Mouse (Mus musculus) kidney, adult 9 months (tissue): ENCODE data around the gene Lrrc4c.

Source experiments
- DNase-seq: peaks from one replicate; pipeline ENCODE4 v3.0.0; 2022

Lrrc4c gene

DNA sequence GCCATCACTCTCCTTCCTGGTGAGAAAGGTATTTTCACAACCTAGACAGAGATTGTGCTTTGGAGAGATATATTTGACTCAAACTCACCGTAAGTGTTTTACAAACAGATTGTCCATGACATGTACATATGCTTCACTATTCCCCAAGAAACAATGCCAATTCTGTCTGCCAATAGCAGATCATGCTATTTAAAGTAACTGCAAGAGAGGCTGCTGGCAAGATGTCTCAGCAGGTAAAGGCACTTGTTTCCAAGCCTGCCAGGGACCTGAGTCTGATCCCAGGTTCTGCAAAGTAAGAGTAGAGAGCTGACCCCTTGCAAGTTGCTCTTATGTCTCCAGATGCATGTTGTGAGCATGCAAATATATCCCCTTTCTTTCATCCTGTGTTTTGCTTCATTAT is 558.1 kb downstream of the Lrrc4c start:
- no peak for DNase-seq

DNA sequence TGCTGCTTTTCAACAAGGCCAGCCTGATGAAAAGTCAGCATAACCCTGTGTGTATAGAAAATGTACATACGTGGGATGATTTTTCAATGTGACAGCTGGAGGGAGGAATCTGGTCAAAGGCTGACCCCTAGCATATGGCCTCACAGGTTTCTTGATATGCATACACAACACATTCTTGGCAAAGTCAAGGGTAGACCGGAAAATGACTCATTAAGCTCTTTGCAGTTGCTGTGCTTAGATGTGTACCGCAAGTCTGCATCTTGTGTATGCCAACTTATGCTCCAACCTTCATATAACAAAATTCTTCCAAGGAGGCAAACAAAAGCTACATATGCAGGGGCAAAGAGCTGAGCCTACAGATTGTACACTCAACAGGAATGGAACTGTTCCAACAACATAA is 631.6 kb downstream of the Lrrc4c start:
- no peak for DNase-seq

DNA sequence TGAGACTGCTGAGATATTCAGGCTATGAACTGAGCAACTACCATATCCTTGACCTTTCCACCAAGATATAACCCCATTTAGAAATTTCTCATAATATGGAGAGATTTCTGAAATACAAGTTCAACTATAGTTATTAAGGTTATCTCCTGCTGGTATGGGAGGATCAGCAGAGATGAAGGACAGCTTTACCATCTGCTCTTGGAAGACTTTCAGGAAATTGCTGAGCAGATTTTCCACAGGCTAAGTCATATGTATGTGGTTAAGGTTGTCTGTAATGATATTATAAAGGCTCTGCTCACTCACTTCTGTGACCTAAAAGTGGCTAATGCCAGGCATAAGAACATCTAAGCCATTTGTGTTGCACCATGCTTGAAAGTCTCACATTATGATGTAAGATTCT is 681.6 kb downstream of the Lrrc4c start:
- no peak for DNase-seq

DNA sequence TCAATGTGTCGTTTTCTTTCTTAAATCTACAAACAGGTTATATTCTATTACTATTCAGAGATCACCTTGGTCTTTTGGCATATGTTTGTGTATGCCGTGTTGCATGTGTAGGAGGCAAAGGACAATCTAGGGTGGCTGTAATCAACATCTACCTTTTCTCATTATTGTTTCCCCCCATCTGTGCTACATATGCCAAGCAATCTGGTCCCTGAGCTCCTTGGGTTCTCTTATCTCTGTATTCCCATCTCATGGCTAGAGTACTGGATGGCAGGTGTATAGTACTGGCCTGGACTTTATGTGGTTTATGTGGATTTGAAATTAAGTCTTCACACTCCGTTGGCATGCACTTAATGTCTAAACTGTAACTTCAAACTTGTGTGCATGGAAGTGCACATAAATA is 700.4 kb downstream of the Lrrc4c start:
- DNase-seq = no peak

DNA sequence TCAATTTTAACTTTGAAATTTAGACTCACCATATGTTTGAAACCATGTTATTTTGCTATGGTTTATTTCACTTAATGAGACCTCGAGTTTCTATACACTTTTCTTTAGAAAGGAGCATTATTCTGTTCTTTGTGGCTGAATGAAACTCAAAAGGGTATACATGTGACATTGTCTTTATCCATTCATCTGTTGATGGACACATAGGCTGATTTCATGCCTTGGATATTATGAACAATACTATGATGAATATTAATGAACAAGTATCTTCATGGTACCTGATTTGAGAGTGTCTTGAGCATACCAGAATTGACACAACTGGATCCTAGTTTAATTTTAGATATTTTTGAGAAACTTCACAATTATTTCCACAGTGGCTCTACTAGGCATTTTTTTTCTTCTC is 709.0 kb downstream of the Lrrc4c start:
- DNase-seq = no peak

DNA sequence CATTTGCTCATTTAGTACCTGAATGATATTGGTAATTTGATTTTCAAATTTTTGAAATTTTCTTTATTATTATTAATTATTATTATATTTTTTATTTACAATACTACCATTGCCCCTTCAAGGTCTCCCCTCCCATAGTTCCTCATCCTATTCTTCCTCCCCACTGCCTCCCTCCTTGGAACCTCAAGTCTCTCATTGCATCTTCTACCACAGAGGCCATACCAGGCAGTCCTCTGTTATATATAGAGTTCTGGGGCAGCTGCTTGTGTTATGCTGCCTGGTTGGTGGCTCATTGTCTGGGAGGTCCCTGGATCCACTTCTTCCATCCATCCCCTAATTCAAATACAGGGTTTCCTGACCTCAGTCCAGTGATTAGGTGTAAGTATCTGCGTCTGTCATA is 709.6 kb downstream of the Lrrc4c start:
- DNase-seq = no peak

DNA sequence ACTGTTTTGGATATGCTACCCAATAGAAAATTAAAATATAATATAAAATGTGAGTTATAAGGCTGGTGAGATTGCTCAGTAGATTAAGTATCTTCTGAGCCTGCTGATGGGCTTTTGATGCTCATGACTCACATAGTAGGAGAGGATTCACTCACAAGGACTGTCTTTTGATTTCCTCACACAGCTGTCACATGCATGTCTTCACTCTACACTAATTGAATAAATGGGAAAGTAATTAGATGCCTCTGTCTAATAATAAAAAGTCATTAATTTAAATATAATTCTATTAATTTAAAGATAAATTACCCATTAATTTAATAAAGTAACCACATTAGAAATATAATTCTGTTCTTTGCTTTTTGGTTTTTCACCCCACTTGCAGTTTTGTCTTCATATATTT is 718.4 kb downstream of the Lrrc4c start:
- no peak for DNase-seq

DNA sequence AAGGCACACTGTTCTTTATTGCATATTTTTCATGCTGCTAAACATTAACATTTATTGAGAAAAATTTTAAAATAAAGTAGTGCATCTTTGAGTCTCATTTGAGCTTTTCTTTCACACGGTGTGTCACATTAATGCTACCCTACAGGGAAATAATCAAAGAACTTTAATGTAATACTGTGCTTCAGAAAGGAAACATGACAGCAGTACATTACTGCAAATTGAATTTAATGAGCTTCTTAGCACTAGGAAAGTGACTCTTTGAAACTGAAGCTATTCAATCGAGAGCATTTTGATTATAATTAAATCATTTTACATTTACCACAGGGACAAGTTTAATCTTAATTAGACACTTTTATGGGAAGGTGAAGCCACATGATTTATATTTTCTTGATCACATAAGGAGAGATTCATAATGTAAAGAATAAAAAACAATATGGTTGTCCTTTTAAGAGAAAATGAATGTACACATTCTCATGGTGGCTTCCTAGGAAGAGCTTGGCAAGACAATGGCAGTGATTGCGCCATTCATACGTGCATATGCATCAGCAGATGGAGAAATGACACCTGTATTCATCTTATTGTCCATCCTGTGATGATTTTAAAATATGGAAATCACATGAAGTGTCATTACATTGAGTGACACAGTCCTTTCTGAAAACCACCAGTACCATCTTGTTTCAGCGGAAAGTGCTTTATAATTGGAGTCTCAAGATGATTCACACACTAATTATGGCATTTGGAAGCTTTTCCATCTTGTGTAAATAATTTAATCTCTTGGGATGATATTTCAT is 719.2 kb downstream of the Lrrc4c start:
- DNase-seq = no peak

DNA sequence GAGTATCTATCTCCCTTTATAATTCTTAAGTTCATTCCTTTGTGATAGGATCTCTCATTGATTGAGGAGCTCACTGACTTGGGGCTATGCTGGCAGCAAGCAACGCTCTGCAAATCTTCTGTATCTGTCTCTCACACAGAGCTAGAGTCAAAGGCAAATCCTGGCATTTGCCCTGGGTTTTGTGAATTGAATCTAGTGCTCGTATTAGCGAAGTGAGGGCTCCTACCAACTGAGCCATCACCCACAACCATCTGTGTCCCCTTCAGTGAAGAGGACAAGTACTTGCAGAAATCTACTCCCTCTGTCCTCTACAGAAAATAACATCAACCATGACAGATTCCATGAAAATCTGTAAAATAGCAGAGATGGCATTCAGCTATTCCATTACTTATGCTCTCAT is 726.0 kb downstream of the Lrrc4c start:
- no peak for DNase-seq

DNA sequence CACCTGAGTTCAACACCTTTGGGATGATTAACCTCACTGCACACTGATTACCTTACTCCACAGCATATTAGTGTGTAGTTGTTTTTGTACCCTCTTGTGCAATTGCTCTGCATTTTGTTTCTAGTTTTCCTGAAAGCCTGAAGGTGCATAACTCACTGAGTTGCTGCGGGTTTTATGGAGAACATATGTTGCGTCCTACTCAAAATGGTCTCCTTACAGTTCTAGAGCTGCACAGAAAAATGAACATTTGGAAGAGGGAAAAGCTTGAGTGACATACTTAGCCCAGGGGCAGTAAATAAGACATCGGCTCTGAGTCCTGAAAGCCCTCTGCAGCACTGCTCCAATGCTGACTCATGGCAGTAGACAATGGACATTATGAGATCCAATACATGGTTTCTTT is 727.7 kb downstream of the Lrrc4c start:
- DNase-seq = no peak

DNA sequence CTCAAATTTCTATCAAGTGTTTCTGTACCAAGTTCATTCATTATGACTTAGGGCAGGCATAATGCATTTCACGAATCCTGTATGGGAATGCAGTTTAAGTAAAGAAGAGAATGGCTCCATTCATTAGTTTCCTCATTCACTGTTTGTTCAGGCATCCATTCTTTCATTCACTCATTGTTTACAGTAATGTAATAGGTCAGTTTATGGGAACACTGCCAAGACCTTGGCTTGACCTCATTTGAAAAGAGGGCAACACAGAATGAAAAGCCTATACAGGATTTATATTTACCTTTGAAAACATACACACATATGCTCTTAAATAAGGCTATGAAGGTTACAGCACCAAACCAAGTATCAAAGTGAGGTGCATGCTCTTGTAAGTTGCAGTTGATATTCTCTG is 762.2 kb downstream of the Lrrc4c start:
- no peak for DNase-seq

DNA sequence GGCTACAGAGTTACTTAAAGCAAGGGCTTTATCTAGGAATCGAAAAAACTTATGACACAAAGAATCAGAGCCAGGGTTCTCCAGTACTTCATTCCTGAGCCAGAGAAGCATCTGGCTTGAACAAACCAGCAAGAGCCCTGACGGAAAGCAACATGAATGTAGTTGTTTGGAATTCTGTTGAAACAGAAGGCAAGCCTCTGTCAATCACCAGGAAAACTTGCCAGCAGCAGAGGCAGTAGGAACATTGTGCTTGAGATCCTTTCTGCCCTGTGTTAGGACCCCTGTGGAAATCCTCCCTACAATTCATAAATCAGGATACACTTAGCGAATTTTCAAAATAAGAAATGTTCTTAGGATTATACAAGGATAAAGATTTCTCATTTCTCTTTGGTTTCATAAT is 780.0 kb downstream of the Lrrc4c start:
- no peak for DNase-seq

DNA sequence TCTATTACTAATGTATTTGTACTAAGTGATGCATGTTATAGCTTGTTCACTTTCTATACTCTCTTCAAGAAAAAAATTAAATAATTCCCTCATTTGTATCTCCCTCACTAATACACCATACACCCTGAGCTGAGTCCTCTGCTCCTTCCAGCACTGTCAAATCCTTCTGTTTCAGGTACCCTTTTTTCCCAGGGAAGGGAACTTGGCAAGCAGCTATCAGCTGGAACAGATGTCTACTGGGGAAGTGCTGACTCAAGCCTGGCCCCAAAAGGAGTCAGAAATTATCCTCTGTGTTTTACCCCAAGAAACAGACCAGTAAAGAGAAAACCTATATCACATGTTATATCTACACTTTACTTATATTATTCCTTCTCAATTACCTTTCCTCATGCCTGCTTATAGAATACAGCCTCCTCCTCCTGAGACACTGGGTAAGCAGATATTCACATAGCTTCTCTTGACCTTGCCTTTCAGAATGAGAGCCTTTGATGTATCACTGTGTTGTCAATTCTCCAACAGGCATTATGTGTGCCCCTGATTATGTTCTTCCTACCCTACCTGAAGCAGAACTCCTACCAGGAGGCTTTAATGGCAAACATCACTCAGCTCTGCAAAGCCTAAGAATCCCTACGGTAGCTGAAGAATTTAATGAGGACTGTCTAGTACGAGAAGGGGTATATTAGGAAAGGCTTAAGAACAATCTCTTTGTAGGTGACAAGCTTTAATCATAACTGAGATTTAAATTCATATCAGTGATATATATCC is 785.6 kb downstream of the Lrrc4c start:
- DNase-seq = no peak

DNA sequence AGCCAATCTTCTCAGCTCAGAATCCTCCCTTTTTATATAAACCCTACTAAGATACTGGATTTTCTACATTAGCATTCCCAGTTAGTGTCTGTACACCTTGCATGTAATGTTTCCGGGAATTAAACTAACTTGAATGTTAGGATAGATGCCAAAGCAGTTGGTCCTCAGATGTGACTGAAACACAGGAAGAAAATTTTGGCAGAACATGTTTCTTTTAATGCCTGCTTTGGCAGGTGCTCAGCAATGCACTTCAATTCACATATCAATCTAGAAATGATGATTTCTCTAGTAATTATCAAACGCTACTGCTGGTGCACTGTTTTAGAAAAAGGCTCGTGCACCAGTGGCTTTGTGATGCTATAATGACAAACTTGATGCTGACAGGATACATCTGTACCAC is 806.3 kb downstream of the Lrrc4c start:
- no peak for DNase-seq

DNA sequence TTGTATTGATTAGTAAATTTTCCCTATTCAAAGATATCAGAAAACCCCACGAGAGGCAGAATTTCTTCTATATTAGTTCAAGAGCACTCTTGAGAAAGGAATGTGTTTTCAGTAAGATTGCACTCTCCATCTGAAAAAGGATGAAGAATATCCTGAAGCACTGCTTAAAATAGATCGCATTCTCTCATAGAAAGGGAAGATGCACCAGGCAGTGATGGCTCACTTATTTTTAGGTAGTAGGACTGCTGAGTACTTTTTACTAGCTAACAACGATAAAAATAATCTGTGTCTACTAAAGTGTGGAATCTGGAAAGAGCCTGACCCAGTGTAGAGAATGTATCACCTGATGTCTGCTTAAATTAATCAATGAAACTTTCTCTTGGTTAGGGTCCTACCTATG is 820.5 kb downstream of the Lrrc4c start:
- DNase-seq = no peak

DNA sequence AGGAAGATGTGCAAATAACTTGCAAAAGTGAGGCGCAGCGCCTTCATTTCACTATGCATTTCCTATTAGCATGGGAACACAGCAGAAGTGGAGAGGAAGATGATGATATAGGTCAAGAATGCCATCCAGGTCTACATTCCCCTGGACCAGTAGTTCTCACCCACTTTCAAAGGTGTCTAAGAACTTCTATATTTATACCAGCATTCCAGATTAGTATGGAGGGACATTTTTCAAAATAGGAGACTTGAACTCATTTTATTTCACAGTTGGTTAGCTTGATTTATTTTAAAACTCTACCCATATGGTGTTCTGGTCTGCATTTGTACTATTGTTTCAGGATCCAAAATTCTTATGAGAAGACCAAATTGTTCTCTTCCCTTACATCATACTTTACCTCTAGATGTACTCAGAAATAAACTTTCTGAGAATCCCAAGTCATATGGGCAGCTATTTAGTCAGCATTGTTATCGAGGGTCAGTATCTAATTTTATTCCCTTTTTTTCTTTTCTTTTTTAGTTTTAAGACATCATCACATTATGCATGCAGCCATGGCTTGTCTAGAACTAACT is 833.7 kb downstream of the Lrrc4c start:
- no peak for DNase-seq

DNA sequence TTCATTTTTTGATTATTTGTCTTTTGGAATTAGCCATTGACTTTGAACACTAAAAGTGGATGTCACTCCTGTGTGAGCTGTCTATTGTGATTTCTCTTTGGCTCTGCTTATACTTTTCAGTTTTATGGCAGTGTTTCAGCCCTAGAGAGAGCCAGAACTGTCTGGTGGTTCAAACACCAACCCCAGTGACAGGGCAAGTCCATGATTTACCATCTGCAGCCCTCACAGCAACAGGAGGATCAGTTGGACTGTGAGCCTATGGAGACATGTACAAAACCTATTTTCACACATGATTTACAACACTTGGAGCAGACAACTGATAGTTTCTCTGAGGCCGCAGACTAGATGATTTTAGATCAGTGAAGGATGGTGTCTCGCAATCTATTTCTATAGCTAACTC is 847.8 kb downstream of the Lrrc4c start:
- no peak for DNase-seq

DNA sequence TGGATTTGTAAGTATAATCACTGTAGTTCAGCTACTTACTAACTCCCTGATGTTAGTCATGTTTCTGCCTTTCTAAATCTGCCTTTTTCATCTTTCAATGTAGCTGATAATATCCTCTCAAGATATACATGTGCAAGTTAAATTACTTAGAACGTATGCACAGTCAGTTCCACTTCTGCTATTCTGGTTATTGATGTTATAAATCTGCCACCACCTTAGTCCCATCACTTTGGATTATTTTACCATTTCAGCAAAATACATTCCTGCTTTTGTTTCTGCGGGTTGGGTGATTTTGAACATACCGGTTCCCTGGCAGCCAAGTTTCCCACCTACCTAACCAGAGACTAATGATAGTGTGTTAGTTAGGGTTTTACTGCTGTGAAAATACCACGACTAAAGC is 860.4 kb downstream of the Lrrc4c start:
- DNase-seq = no peak

DNA sequence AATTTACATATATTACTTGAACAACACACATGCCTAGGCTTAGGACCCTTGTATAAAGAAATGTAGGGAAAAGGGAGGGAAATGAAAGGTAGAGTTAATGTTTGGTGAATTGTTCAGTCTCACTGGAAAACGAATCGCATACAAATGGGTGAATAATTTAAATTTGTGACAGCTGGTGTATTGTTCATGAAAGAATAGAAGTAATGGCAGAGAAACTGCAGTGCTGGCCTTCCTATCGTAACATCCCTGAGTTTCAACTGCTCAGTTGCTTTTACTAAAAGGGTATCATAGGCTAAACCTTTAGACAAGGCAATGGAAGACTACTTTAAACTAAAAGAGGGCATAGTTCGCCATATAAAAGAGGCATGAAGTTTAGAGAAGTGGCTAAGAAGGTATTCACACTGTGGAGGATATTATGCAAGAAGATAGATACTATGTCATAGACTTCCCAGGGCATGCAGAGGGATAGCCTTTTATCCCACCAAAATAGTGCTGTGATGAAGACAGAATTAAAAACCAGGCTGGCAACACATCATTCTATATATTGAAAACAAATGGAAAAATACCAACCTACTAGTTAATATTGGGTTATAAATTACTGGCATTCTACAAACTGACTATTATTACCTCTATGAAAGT is 879.1 kb downstream of the Lrrc4c start:
- DNase-seq = no peak

DNA sequence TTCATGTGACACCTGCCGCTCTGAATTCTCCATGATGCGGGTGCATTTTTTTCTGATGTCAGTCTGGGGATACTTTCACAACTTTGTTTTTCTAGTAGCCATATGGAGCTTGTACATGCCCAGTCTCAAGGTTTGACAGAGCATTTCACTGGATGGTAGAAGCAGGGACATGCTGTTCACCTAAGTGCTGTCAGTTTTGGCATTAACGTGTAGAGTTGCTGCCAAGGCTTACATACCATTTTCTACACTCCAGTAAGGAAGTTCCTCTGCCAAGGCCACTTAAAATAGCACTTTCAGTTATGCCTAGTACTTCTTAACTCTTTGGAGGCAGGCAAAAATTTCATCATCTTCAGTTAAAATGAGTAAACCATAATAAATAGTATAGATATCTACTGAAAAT is 915.0 kb downstream of the Lrrc4c start:
- DNase-seq = no peak

DNA sequence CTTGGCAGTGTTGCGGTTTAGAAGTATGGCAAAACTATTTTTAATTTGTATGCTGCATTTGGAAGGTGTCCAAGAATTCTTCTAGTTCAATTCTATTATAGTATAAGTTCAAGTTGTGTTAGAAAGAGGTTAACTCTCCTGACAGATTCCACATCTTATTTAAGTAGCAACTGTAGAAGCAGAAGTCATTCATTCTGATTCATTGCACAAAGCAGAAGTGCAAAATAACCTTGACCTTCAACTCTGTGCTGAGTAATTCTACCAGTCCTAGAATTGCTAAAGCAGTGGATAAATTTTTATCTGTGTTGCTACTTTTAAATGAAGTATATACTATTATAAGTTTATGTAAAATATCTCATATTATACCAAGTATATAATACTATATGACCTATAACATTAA is 916.1 kb downstream of the Lrrc4c start:
- DNase-seq = no peak

DNA sequence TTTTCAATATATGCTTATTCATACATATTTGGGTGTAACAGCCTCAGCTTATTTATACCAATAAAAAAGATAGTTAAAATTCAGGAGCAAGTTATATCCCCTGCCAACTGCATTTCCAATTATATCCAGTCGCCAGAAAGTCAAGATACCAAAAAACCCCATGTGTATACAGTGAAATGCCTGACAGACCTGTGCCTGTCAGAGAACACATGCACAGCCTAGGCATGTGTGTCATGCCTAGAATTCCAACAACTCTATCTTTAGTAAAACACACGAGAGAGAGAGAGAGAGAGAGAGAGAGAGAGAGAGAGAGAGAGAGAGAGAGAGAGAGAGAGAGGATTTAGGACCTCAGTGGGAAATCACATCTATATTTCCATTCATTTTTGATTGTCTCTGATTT is 956.7 kb downstream of the Lrrc4c start:
- no peak for DNase-seq

DNA sequence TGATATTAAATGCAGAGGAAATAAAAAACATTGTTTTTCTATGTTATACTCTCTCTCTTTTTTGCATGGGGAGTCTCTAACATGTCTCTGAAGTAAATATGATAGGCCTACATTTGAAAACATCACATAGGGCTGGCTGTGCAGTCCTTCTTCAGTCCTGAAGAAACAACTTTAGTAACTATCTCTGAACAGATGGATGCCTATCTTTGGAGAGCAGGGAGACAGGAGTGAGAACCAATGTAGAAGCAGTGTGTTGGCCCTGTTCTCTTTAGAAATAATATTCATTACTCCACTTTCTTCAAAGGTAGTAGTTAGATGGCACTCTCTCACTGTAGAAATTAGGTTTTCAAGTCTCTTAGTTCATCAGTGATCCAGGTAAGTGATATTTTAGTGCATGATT is 967.0 kb downstream of the Lrrc4c start:
- DNase-seq = no peak

DNA sequence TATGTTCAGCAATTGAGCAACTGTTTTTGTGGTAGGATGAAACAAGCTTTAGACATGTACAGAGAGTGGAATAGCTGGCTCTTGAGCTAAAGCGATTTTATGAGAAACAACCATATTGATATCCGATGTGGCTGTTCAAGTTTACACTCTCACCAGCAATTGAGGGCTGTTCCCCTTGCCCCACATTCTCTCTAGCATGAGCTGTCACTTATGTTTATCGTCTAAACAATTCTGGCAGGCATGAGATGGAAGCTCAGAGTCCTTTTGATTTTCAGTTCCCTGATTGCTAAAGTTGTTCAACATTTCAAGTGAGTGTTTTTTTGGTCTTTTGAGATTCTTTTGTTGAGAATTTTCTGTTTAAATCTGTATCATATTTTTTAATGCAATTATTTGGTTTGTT is 976.2 kb downstream of the Lrrc4c start:
- no peak for DNase-seq
